Mouse (Mus musculus) olfactory bulb, adult 2 months (tissue): ENCODE results near the gene Zdhhc19. TPM values are rescaled to one million over a fixed set of nuclear protein-coding genes. Genes with fewer than 3 reads are reported as not detected.

Experiments used
- H3K27ac ChIP-seq: fragments of 200-500 bp; 2 replicates; pipeline ENCODE4 v1.5.1; 2012; ENCODE audit warnings: low read depth, low read length; ENCODE audit not compliant: insufficient read depth
- H3K4me1 ChIP-seq: fragments of 200-500 bp; 2 replicates; pipeline ENCODE4 v1.6.1; 2012; ENCODE audit warnings: low read length; ENCODE audit not compliant: control insufficient read depth, insufficient read depth
- H3K4me3 ChIP-seq: fragments of 200-500 bp; 2 replicates; pipeline ENCODE4 v1.5.1; 2012; ENCODE audit warnings: mild to moderate bottlenecking, low read depth, low read length, moderate library complexity; ENCODE audit not compliant: insufficient read depth
- CTCF ChIP-seq: fragments of 200-500 bp; IDR thresholded peaks from 2 replicates; pipeline ENCODE4 v1.5.1; 2012; ENCODE audit warnings: low read depth, mild to moderate bottlenecking, low read length, moderate library complexity; ENCODE audit not compliant: insufficient read depth
- POLR2A ChIP-seq: fragments of 200-500 bp; IDR thresholded peaks from 2 replicates; pipeline ENCODE4 v1.6.1; 2012; ENCODE audit warnings: mild to moderate bottlenecking, low read depth, low read length, moderate library complexity; ENCODE audit not compliant: insufficient read depth
- WGBS: fragments of 180-500 bp; shearing (Covaris S2); methylation state at CpG from one replicate; pipeline ENCODE4 v1.1.7; 2018; 5-methylcytosine and 5-hydroxymethylcytosine counted together
- polyA plus RNA-seq: library from polyadenylated mRNA; stranded (reverse); fragments of >200 nt; gene quantifications from 2 replicates; pipeline ENCODE4 v1.2.4, GENCODE M21; 2012; ENCODE audit warnings: low replicate concordance; ENCODE audit not compliant: missing spikeins, insufficient read depth, insufficient read length

Gene Zdhhc19
- polyA plus RNA-seq, 1 experiment, result not detected

GRCm38 (mm10) chr16:32555588-32555987 lies 59.5 kb downstream of the Zdhhc19 start:
- 73% methylated on average over 3 of the region's 3 CpGs for WGBS
- no peak overlapping the region for H3K4me3 ChIP-seq
- no peak for TF ChIP-seq CTCF
- TF ChIP-seq POLR2A, result no peak
- H3K27ac ChIP-seq, result no peak overlapping the region
- no peaks in the 10 kb centered on the region for H3K4me1 ChIP-seq

GRCm38 (mm10) chr16:32559493-32559892 lies 63.4 kb downstream of the Zdhhc19 start:
- WGBS, result 72% methylated on average over 4 of the region's 4 CpGs
- TF ChIP-seq POLR2A, result no peak
- no peak for TF ChIP-seq CTCF
- no peaks in the 10 kb centered on the region for H3K4me1 ChIP-seq
- H3K4me3 ChIP-seq, result no peak overlapping the region
- H3K27ac ChIP-seq, result no peak overlapping the region

GRCm38 (mm10) chr16:32563056-32563793 lies 67.2 kb downstream of the Zdhhc19 start:
- Histone ChIP-seq H3K27ac (no peak overlapping the region), H3K4me3 (no peak overlapping the region), H3K4me1 (peaks cover 2% of the 10 kb centered on the region; the same call in 1 of the 2 replicates)
- TF ChIP-seq POLR2A, result no peak
- TF ChIP-seq CTCF, result no peak
- 82% methylated on average over 5 of the region's 5 CpGs for WGBS

GRCm38 (mm10) chr16:32567282-32567681 lies 71.2 kb downstream of the Zdhhc19 start:
- no peak for TF ChIP-seq POLR2A
- TF ChIP-seq CTCF, result no peak

GRCm38 (mm10) chr16:32568401-32568800 lies 72.3 kb downstream of the Zdhhc19 start:
- 67% methylated on average over 6 of the region's 6 CpGs for WGBS
- Histone ChIP-seq H3K27ac (no peak overlapping the region), H3K4me1 (peaks cover 4% of the 10 kb centered on the region; the same call in 1 of the 2 replicates), H3K4me3 (no peak overlapping the region)
- TF ChIP-seq CTCF (no peak), POLR2A (no peak)

More at GRCm38 (mm10) chr16:32567282-32567681, 71.2 kb downstream of the Zdhhc19 start:
- H3K27ac ChIP-seq, result no peak overlapping the region
- peaks cover 4% of the 10 kb centered on the region; the same call in 1 of the 2 replicates for H3K4me1 ChIP-seq
- H3K4me3 ChIP-seq, result no peak overlapping the region
- WGBS, result 84% methylated on average over 4 of the region's 4 CpGs

- peaks cover 4% of the 10 kb centered on the region; the same call in 1 of the 2 replicates for H3K4me1 ChIP-seq
- H3K4me3 ChIP-seq, result no peak overlapping the region
- H3K27ac ChIP-seq, result no peak overlapping the region
- WGBS, result 94% methylated on average over 3 of the region's 3 CpGs
- TF ChIP-seq POLR2A (no peak), CTCF (no peak)
These were observed 74.0 kb downstream of the Zdhhc19 start for GRCm38 (mm10) chr16:32570042-32570441.

- 83% methylated on average over 4 of the region's 4 CpGs for WGBS
- TF ChIP-seq CTCF (no peak), POLR2A (no peak)
- no peak overlapping the region for H3K4me3 ChIP-seq
- H3K27ac ChIP-seq, result no peak overlapping the region
- peaks cover 4% of the 10 kb centered on the region; the same call in 1 of the 2 replicates for H3K4me1 ChIP-seq
These were observed 76.5 kb downstream of the Zdhhc19 start for GRCm38 (mm10) chr16:32572528-32572927.

- WGBS, result 88% methylated on average over 4 of the region's 4 CpGs
- no peak overlapping the region for H3K4me3 ChIP-seq
- no peak overlapping the region for H3K27ac ChIP-seq
- no peaks in the 10 kb centered on the region for H3K4me1 ChIP-seq
- TF ChIP-seq CTCF, result no peak
- no peak for TF ChIP-seq POLR2A
These were observed 90.4 kb downstream of the Zdhhc19 start for GRCm38 (mm10) chr16:32586482-32586881.

- H3K27ac ChIP-seq, result no peak overlapping the region
- H3K4me1 ChIP-seq, result no peaks in the 10 kb centered on the region
- WGBS, result 90% methylated on average over 3 of the region's 3 CpGs
- TF ChIP-seq CTCF (no peak), POLR2A (no peak)
- no peak overlapping the region for H3K4me3 ChIP-seq
These were observed 92.5 kb downstream of the Zdhhc19 start for GRCm38 (mm10) chr16:32588568-32588967.

GRCm38 (mm10) chr16:32591521-32591920 lies 95.5 kb downstream of the Zdhhc19 start:
- no peak overlapping the region for H3K27ac ChIP-seq
- no peak overlapping the region for H3K4me3 ChIP-seq
- 88% methylated on average over 8 of the region's 8 CpGs for WGBS
- no peaks in the 10 kb centered on the region for H3K4me1 ChIP-seq
- no peak for TF ChIP-seq POLR2A
- TF ChIP-seq CTCF, result no peak
